Mouse (Mus musculus) heart, postnatal 0 days (tissue): Measurements from ENCODE around the gene Ssx2ip. TPM values are rescaled to one million over a fixed set of nuclear protein-coding genes. Genes with fewer than 3 reads are reported as not detected.

Experiments
- ATAC-seq: fragments of 200-750 bp; cut with Nextera tagmentation; 2 replicates; pipeline ENCODE4 v1.8.0; 2017; ENCODE audit warnings: low read depth, moderate number of reproducible peaks, moderate library complexity; ENCODE audit not compliant: insufficient read depth
- DNase-seq: peaks from one replicate; pipeline ENCODE4 v3.0.0-alpha.2; 2016; ENCODE audit warnings: low spot score
- H3K27ac ChIP-seq: fragments of 300-500 bp; sonication (generic); 2 replicates; pipeline ENCODE4 v1.5.1; 2014; ENCODE audit warnings: low read depth, mild to moderate bottlenecking
- H3K27me3 ChIP-seq: fragments of 300-500 bp; sonication (generic); 2 replicates; pipeline ENCODE4 v1.6.1; 2014; ENCODE audit warnings: low read length, mixed read lengths; ENCODE audit not compliant: control insufficient read depth, insufficient read depth
- H3K36me3 ChIP-seq: fragments of 300-500 bp; sonication (generic); replicated peaks from 2 replicates; pipeline ENCODE4 v1.6.1; 2014; ENCODE audit warnings: low read length, mixed read lengths; ENCODE audit not compliant: control insufficient read depth, insufficient read depth
- H3K4me1 ChIP-seq: fragments of 300-500 bp; sonication (generic); 2 replicates; pipeline ENCODE4 v1.6.1; 2014; ENCODE audit warnings: antibody characterized with exemption; ENCODE audit not compliant: control insufficient read depth, insufficient read depth
- H3K4me2 ChIP-seq: fragments of 300-500 bp; sonication (generic); 2 replicates; pipeline ENCODE4 v1.6.1; 2014; ENCODE audit warnings: low read depth, mild to moderate bottlenecking, low read length, moderate library complexity
- H3K4me3 ChIP-seq: fragments of 300-500 bp; sonication (generic); 2 replicates; pipeline ENCODE4 v1.5.1; 2014; ENCODE audit warnings: low read depth, low read length
- H3K9ac ChIP-seq: fragments of 300-500 bp; sonication (generic); replicated peaks from 2 replicates; pipeline ENCODE4 v1.6.1; 2014; ENCODE audit warnings: low read depth, low read length, mixed read lengths
- H3K9me3 ChIP-seq: fragments of 300-500 bp; sonication (generic); replicated peaks from 2 replicates; pipeline ENCODE4 v1.6.1; 2016; ENCODE audit warnings: low read length; ENCODE audit not compliant: control insufficient read depth
- CTCF ChIP-seq: IDR thresholded peaks from 2 replicates; pipeline ENCODE4 v1.5.1; 2016; ENCODE audit warnings: antibody characterized with exemption, control low read depth, low read depth
- EP300 ChIP-seq: IDR thresholded peaks from 2 replicates; pipeline ENCODE4 v1.6.1; 2016; ENCODE audit warnings: antibody characterized with exemption, low read depth
- WGBS: fragments of 180-500 bp; shearing (Covaris S2); extraction: QIAGEN DNeasy Blood & Tissue Kit; methylation state at CpG from one replicate; pipeline ENCODE4 v1.1.7; 2014; 5-methylcytosine and 5-hydroxymethylcytosine counted together
- polyA plus RNA-seq: library from polyadenylated mRNA; unstranded; fragments of >200 nt; fragmentation: Nextera tagmentation; extraction: Ambion mirVana; gene quantifications from 2 replicates; pipeline ENCODE4 v1.2.1, GENCODE M21; 2015
- total RNA-seq: library from RNA; depleted of rRNA; stranded (reverse); fragments of >200 nt; gene quantifications from 2 replicates; pipeline ENCODE4 v1.2.3, GENCODE M21; 2014; ENCODE audit warnings: low replicate concordance

Gene Ssx2ip
- total and polyA plus RNA-seq, 2 experiments from 2014 or later = 6.4 to 7.6 TPM

DNA sequence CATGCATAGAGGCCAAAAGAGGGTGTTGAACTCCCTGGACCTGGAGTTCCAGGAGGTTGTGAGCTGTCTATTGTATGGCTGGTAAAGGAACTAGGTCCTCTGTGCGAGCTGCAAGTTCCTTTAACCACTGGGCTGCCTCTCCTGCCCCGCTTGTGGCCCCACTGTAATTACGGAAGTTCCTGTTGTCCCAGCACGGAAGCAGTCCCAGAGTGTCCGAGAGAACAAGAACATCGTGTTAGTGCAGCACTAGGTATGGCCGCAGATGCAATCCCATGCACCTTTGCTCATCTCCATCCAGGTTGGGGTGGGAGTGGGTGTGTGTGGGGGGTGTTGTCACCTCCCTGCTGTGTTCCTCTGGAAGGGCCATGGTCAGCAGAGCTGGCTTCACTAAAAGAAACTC lies 40.4 kb downstream of the Ssx2ip start:
- no peak for DNase-seq
- Histone ChIP-seq H3K9ac (no peak overlapping the region), H3K9me3 (no peaks in the 10 kb centered on the region), H3K4me3 (no peak overlapping the region), H3K27ac (no peak overlapping the region), H3K4me1 (peaks cover 2% of the 10 kb centered on the region; the same call in 1 of the 2 replicates), H3K4me2 (no peak overlapping the region), H3K27me3 (no peaks in the 10 kb centered on the region), H3K36me3 (no peaks in the 10 kb centered on the region)
- 88% methylated on average over 7 of the region's 7 CpGs for WGBS
- ATAC-seq = no peak
- TF ChIP-seq CTCF = no peak
- TF ChIP-seq EP300 = no peak

DNA sequence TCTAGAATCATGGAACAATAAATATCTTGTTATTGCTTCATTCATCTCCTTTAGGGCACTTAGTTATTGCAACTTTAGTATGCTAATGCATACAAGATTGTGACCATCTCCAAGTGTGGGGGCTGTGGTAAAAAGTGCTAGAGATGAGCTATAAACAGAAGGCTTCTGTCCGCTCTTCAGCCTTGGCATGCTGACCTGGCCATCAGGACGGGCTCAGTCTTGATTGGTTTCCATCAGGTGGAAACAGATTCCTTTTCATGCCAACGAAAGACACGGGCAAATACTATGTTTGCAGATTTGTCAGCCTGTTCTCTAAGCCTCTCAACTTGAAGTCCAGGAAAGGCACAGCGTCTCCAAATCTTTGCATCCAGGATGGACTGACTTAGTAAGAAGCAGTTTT lies 42.7 kb downstream of the Ssx2ip start:
- no peak for TF ChIP-seq CTCF
- peaks cover 8% of the 10 kb centered on the region for H3K4me1 ChIP-seq
- no peak for ATAC-seq
- DNase-seq = no peak
- 87% methylated on average over 5 of the region's 5 CpGs for WGBS
- H3K9ac ChIP-seq = no peak overlapping the region
- H3K36me3 ChIP-seq = no peaks in the 10 kb centered on the region
- H3K27me3 ChIP-seq = no peaks in the 10 kb centered on the region
- H3K9me3 ChIP-seq = no peaks in the 10 kb centered on the region
- H3K27ac ChIP-seq = no peak overlapping the region
- no peak overlapping the region for H3K4me3 ChIP-seq
- H3K4me2 ChIP-seq = no peak overlapping the region

DNA sequence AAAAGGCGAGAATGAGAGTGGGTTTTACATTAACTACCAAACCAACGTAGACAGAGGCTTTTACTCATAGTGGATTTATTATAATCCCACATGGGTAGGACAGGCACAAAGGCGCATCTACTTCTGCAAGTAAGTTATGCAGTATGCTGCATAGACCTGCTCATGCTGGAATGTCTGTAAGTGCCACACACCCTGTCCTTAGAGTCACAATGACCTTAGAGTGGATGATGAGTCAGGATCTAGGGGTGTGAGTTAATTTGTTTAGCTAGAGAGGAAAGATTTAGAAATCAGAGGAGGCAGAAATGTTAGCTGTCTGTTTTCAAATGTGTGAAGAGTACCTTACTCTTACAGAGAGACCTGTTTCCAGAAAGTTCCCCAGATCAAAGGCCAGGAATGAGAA lies 43.2 kb downstream of the Ssx2ip start:
- DNase-seq (no peak), ATAC-seq (no peak)
- Histone ChIP-seq H3K27ac (no peak overlapping the region), H3K4me3 (no peak overlapping the region), H3K9ac (no peak overlapping the region), H3K36me3 (no peaks in the 10 kb centered on the region), H3K9me3 (no peaks in the 10 kb centered on the region), H3K27me3 (no peaks in the 10 kb centered on the region), H3K4me1 (peaks cover 8% of the 10 kb centered on the region), H3K4me2 (no peak overlapping the region)
- TF ChIP-seq CTCF = no peak
- no peak for TF ChIP-seq EP300
- WGBS = 86% methylated on average over 3 of the region's 3 CpGs

DNA sequence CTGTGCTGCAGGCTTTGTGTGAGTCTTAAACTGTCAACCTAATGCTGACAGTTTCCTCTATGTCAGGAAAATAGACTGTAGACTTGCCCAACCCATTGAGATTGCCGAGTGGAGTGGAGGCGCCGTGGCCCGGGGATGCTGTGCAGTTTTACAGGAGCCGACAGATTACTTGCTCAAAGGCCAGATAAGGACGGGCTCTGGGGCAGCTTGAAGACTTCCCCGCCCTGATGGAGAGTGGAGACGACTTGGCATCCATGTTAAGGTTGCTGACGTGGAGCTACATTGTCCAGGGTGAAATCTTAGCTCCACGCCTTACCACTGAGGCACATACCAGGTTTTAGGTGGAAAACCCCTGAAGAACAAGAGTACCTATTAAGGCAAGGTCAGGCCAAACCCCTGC lies 43.9 kb downstream of the Ssx2ip start:
- WGBS = 46% methylated on average over 10 of the region's 10 CpGs
- TF ChIP-seq EP300 (no peak), CTCF (no peak)
- DNase-seq = no peak

DNA sequence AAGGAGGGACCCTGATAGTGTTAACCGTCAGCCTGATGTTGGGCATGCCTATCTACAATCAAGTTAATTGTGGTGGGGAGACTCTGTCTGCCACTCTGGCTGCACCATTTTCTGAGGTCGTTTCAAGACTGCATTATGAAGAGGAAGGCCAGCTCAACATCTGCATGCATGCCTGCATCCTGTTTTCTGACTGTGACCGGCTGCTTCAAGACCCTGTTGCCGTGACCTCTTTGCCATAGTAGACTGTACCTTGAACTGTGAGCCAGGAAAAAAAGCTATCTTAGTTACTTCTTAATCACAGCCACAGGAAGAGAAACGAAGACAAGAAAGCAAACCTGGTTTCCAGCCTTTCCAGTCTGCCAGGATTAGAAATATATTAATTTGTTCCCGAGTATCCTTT lies 44.5 kb downstream of the Ssx2ip start:
- no peak for DNase-seq
- Histone ChIP-seq H3K9me3 (no peaks in the 10 kb centered on the region), H3K4me3 (no peak overlapping the region), H3K4me1 (peaks cover 8% of the 10 kb centered on the region), H3K27me3 (no peaks in the 10 kb centered on the region), H3K9ac (no peak overlapping the region), H3K36me3 (no peaks in the 10 kb centered on the region), H3K27ac (no peak overlapping the region), H3K4me2 (no peak overlapping the region)
- no peak for ATAC-seq
- TF ChIP-seq CTCF (no peak), EP300 (no peak)
- WGBS = 53% methylated on average over 6 of the region's 6 CpGs

More for the DNA sequence above, 43.9 kb downstream of the Ssx2ip start:
- Histone ChIP-seq H3K9me3 (no peaks in the 10 kb centered on the region), H3K27me3 (no peaks in the 10 kb centered on the region), H3K27ac (no peak overlapping the region), H3K4me3 (no peak overlapping the region), H3K4me2 (no peak overlapping the region), H3K9ac (no peak overlapping the region), H3K36me3 (no peaks in the 10 kb centered on the region), H3K4me1 (peaks cover 8% of the 10 kb centered on the region)
- no peak for ATAC-seq

- 52% methylated on average over 9 of the region's 9 CpGs for WGBS
These were observed 45.4 kb downstream of the Ssx2ip start, which contains the start of gene Ctbs for GRCm38 (mm10) chr3:146449745-146450250. TSS of gene Ctbs (plus strand) at chr3:146449795.

More at GRCm38 (mm10) chr3:146449745-146450250, 45.4 kb downstream of the Ssx2ip start, which contains the start of gene Ctbs:
- Histone ChIP-seq H3K27ac (peak within 1 kb of the TSS; percentile 85), H3K4me3 (peak within 1 kb of the TSS; percentile 68), H3K36me3 (0 out of 2 replicates have a peak, but pooled peaks cover 2% of the 10 kb centered on the region), H3K4me1 (peaks cover 8% of the 10 kb centered on the region), H3K27me3 (no peaks in the 10 kb centered on the region), H3K9ac (peak within 1 kb of the TSS; percentile 71), H3K9me3 (no peaks in the 10 kb centered on the region), H3K4me2 (peak within 1 kb of the TSS; percentile 70)
- DNase-seq (no peak), ATAC-seq (no peak; the same call in 1 of the 2 replicates)
- TF ChIP-seq CTCF = no peak
- no peak for TF ChIP-seq EP300
